Mouse (Mus musculus): Measurements from ENCODE around the gene Papss2. TPM values are rescaled to one million over a fixed set of nuclear protein-coding genes. Genes with fewer than 3 reads are reported as not detected.

Papss2 gene
- total RNA-seq, 1 experiment from 2014 or later, result 0.99 TPM

- ATAC-seq (replicated peaks in 1 of 2; ENCODE audit: insufficient read depth in 1 of 2, low FRiP score in 2 of 2, low TSS enrichment in 1 of 2, low read depth in 1 of 2, poor library complexity in 2 of 2, severe bottlenecking in 2 of 2), result no peak
Measured at GRCm38 (mm10) chr19:32587727-32588126, 7.9 kb upstream of the Papss2 start.

GRCm38 (mm10) chr19:32592749-32593148 lies 2.8 kb upstream of the Papss2 start:
- no peak for ATAC-seq (replicated peaks in 1 of 2; ENCODE audit: insufficient read depth in 1 of 2, low FRiP score in 2 of 2, low TSS enrichment in 1 of 2, low read depth in 1 of 2, poor library complexity in 2 of 2, severe bottlenecking in 2 of 2)

GRCm38 (mm10) chr19:32593870-32594269 lies 1.7 kb upstream of the Papss2 start:
- no peak; a peak in 2 of 4 replicates for ATAC-seq (replicated peaks in 1 of 2; ENCODE audit: insufficient read depth in 1 of 2, low FRiP score in 2 of 2, low TSS enrichment in 1 of 2, low read depth in 1 of 2, poor library complexity in 2 of 2, severe bottlenecking in 2 of 2)

GRCm38 (mm10) chr19:32595131-32595505 lies 472 bp upstream of the Papss2 start:
- ATAC-seq (replicated peaks in 1 of 2; ENCODE audit: insufficient read depth in 1 of 2, low FRiP score in 2 of 2, low TSS enrichment in 1 of 2, low read depth in 1 of 2, poor library complexity in 2 of 2, severe bottlenecking in 2 of 2), result no peak; a peak in 1 of 4 replicates

GRCm38 (mm10) chr19:32599006-32599405 lies 3.4 kb downstream of the Papss2 start:
- no peak for ATAC-seq (replicated peaks in 1 of 2; ENCODE audit: insufficient read depth in 1 of 2, low FRiP score in 2 of 2, low TSS enrichment in 1 of 2, low read depth in 1 of 2, poor library complexity in 2 of 2, severe bottlenecking in 2 of 2)

GRCm38 (mm10) chr19:32599436-32599835 lies 3.8 kb downstream of the Papss2 start:
- ATAC-seq (replicated peaks in 1 of 2; ENCODE audit: insufficient read depth in 1 of 2, low FRiP score in 2 of 2, low TSS enrichment in 1 of 2, low read depth in 1 of 2, poor library complexity in 2 of 2, severe bottlenecking in 2 of 2), result no peak

- no peak for ATAC-seq (replicated peaks in 1 of 2; ENCODE audit: insufficient read depth in 1 of 2, low FRiP score in 2 of 2, low TSS enrichment in 1 of 2, low read depth in 1 of 2, poor library complexity in 2 of 2, severe bottlenecking in 2 of 2)
Measured at GRCm38 (mm10) chr19:32601033-32601770, 5.6 kb downstream of the Papss2 start.

- ATAC-seq (replicated peaks in 1 of 2; ENCODE audit: insufficient read depth in 1 of 2, low FRiP score in 2 of 2, low TSS enrichment in 1 of 2, low read depth in 1 of 2, poor library complexity in 2 of 2, severe bottlenecking in 2 of 2), result no peak
Measured at GRCm38 (mm10) chr19:32603466-32603865, 7.9 kb downstream of the Papss2 start.

GRCm38 (mm10) chr19:32604127-32604526 lies 8.5 kb downstream of the Papss2 start:
- ATAC-seq (replicated peaks in 1 of 2; ENCODE audit: insufficient read depth in 1 of 2, low FRiP score in 2 of 2, low TSS enrichment in 1 of 2, low read depth in 1 of 2, poor library complexity in 2 of 2, severe bottlenecking in 2 of 2), result no peak

- no peak for ATAC-seq (replicated peaks in 1 of 2; ENCODE audit: insufficient read depth in 1 of 2, low FRiP score in 2 of 2, low TSS enrichment in 1 of 2, low read depth in 1 of 2, poor library complexity in 2 of 2, severe bottlenecking in 2 of 2)
Measured at GRCm38 (mm10) chr19:32604563-32605252, 9.1 kb downstream of the Papss2 start.

GRCm38 (mm10) chr19:32606227-32606827 lies 10.7 kb downstream of the Papss2 start:
- ATAC-seq (replicated peaks in 1 of 2; ENCODE audit: insufficient read depth in 1 of 2, low FRiP score in 2 of 2, low TSS enrichment in 1 of 2, low read depth in 1 of 2, poor library complexity in 2 of 2, severe bottlenecking in 2 of 2), result no peak

- no peak for ATAC-seq (replicated peaks in 1 of 2; ENCODE audit: insufficient read depth in 1 of 2, low FRiP score in 2 of 2, low TSS enrichment in 1 of 2, low read depth in 1 of 2, poor library complexity in 2 of 2, severe bottlenecking in 2 of 2)
Measured at GRCm38 (mm10) chr19:32607036-32607435, 11.4 kb downstream of the Papss2 start.

GRCm38 (mm10) chr19:32611386-32612092 lies 15.9 kb downstream of the Papss2 start:
- no peak for ATAC-seq (replicated peaks in 1 of 2; ENCODE audit: insufficient read depth in 1 of 2, low FRiP score in 2 of 2, low TSS enrichment in 1 of 2, low read depth in 1 of 2, poor library complexity in 2 of 2, severe bottlenecking in 2 of 2)

- ATAC-seq (replicated peaks in 1 of 2; ENCODE audit: insufficient read depth in 1 of 2, low FRiP score in 2 of 2, low TSS enrichment in 1 of 2, low read depth in 1 of 2, poor library complexity in 2 of 2, severe bottlenecking in 2 of 2), result no peak
Measured at GRCm38 (mm10) chr19:32614046-32614771, 18.6 kb downstream of the Papss2 start.

- no peak for ATAC-seq (replicated peaks in 1 of 2; ENCODE audit: insufficient read depth in 1 of 2, low FRiP score in 2 of 2, low TSS enrichment in 1 of 2, low read depth in 1 of 2, poor library complexity in 2 of 2, severe bottlenecking in 2 of 2)
Measured at GRCm38 (mm10) chr19:32614772-32615099, 19.1 kb downstream of the Papss2 start.

GRCm38 (mm10) chr19:32616646-32617045 lies 21.1 kb downstream of the Papss2 start:
- ATAC-seq (replicated peaks in 1 of 2; ENCODE audit: insufficient read depth in 1 of 2, low FRiP score in 2 of 2, low TSS enrichment in 1 of 2, low read depth in 1 of 2, poor library complexity in 2 of 2, severe bottlenecking in 2 of 2), result no peak

GRCm38 (mm10) chr19:32619739-32620138 lies 24.1 kb downstream of the Papss2 start:
- no peak for ATAC-seq (replicated peaks in 1 of 2; ENCODE audit: insufficient read depth in 1 of 2, low FRiP score in 2 of 2, low TSS enrichment in 1 of 2, low read depth in 1 of 2, poor library complexity in 2 of 2, severe bottlenecking in 2 of 2)
